Mouse (Mus musculus) left cerebral cortex, adult 2 months (tissue): Measurements from ENCODE around the gene Rbm19. TPM values are rescaled to one million over a fixed set of nuclear protein-coding genes. Genes with fewer than 3 reads are reported as not detected.

Experiments
- DNase-seq, 2 experiments: peaks; one replicate each; pipeline ENCODE4 v3.0.0; 2021 to 2022; ENCODE audit warnings: low spot score in 2 of 2, mixed read lengths in 1 of 2; ENCODE audit errors: extremely low spot score in 1 of 2
- H3K27ac ChIP-seq: fragments of 200-600 bp; 2 replicates; pipeline ENCODE4 v1.8.1; 2022
- H3K4me3 ChIP-seq: fragments of 200-600 bp; 2 replicates; pipeline ENCODE4 v1.8.1; 2022
- CTCF ChIP-seq: fragments of 200-600 bp; IDR thresholded peaks from 2 replicates; pipeline ENCODE4 v1.8.1; 2022; ENCODE audit warnings: antibody characterized with exemption, mild to moderate bottlenecking, moderate library complexity
- intact Hi-C: fragments of 180-260 bp; cut with DNase I; formaldehyde crosslinking; loops from one replicate; pipeline ENCODE4 v1.15.1; 2025
- total RNA-seq, 2 experiments: library from RNA; stranded (reverse); gene quantifications; 2 replicates each; pipeline ENCODE4 v1.2.3; 2021

The Rbm19 gene
- total RNA-seq, 2 experiments from 2014 or later = 19.7 to 21.9 TPM

GRCm38 (mm10) chr5:120171865-120172728 is 55.8 kb downstream of the Rbm19 start:
- no peak for TF ChIP-seq CTCF
- no peak overlapping the region for H3K4me3 ChIP-seq
- DNase-seq = no peak
- H3K27ac ChIP-seq = no peak overlapping the region
- intact Hi-C loops = no loop called here

- TF ChIP-seq CTCF = no peak
- Histone ChIP-seq H3K4me3 (no peak overlapping the region), H3K27ac (no peak overlapping the region)
- intact Hi-C loops = no loop called here
- no peak for DNase-seq
Observed at GRCm38 (mm10) chr5:120172729-120173101, 56.5 kb downstream of the Rbm19 start.

- TF ChIP-seq CTCF = peak; percentile 35
- Histone ChIP-seq H3K27ac (no peak overlapping the region), H3K4me3 (no peak overlapping the region)
- no peak for DNase-seq
- intact Hi-C loops = no loop called here
Observed at GRCm38 (mm10) chr5:120174317-120174716, 58.1 kb downstream of the Rbm19 start.

DNA sequence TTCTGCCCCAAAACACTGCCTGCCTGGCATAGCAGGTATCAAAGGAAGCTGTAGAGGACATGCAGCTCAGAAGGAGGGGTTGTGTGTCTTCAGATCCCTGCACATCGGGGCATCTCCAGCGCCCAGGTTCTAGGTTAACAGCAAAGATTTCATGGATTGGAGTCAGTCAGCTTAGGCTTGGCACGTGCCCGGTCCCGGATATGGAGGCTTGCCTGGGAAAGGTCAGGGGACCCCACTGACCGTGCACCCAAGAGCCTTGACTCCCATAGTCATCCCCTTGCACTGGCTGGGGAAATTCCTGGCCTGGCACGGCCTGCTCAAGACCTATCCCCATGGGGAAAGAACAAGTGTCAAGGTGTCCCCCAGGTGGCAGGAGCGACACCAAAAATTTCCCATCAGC is 59.0 kb downstream of the Rbm19 start:
- H3K4me3 ChIP-seq = no peak overlapping the region
- no peak for TF ChIP-seq CTCF
- DNase-seq = no peak
- intact Hi-C loops = no loop called here
- H3K27ac ChIP-seq = no peak overlapping the region

- Histone ChIP-seq H3K4me3 (no peak overlapping the region), H3K27ac (no peak overlapping the region)
- no peak for TF ChIP-seq CTCF
- intact Hi-C loops = no loop called here
- no peak for DNase-seq
Observed at GRCm38 (mm10) chr5:120176246-120177065, 60.2 kb downstream of the Rbm19 start.

DNA sequence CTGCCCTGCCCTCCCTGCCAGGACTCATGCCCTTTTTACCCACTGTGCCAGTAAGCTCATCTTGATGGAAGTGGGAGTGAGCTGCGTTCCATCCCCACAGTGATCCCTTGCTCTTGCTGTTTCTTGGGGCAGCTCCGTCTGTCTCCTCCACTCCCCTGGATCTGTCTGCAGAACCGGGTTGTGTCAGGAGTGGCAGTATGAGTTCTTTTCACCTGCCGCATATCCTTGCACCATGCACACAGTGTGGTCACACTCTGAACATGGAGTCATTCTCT is 60.7 kb downstream of the Rbm19 start:
- Histone ChIP-seq H3K27ac (no peak overlapping the region), H3K4me3 (no peak overlapping the region)
- no peak for DNase-seq
- TF ChIP-seq CTCF = no peak
- intact Hi-C loops = no loop called here

GRCm38 (mm10) chr5:120180102-120180501 is 63.8 kb downstream of the Rbm19 start:
- no peak for DNase-seq
- intact Hi-C loops = no loop called here
- TF ChIP-seq CTCF = no peak
- Histone ChIP-seq H3K27ac (no peak overlapping the region), H3K4me3 (no peak overlapping the region)

- no peak overlapping the region for H3K27ac ChIP-seq
- H3K4me3 ChIP-seq = no peak overlapping the region
- no peak for DNase-seq
- intact Hi-C loops = no loop called here
- TF ChIP-seq CTCF = no peak
Observed at GRCm38 (mm10) chr5:120181384-120181783, 65.1 kb downstream of the Rbm19 start.

GRCm38 (mm10) chr5:120183321-120183720 is 67.1 kb downstream of the Rbm19 start:
- no peak for TF ChIP-seq CTCF
- no peak for DNase-seq
- Histone ChIP-seq H3K4me3 (no peak overlapping the region), H3K27ac (peak overlapping the region; percentile 65)
- intact Hi-C loops = no loop called here

- H3K27ac ChIP-seq = peak overlapping the region; percentile 65
- H3K4me3 ChIP-seq = no peak overlapping the region
- TF ChIP-seq CTCF = no peak
- no peak for DNase-seq
- intact Hi-C loops = no loop called here
Observed at GRCm38 (mm10) chr5:120183790-120184189, 67.5 kb downstream of the Rbm19 start.

DNA sequence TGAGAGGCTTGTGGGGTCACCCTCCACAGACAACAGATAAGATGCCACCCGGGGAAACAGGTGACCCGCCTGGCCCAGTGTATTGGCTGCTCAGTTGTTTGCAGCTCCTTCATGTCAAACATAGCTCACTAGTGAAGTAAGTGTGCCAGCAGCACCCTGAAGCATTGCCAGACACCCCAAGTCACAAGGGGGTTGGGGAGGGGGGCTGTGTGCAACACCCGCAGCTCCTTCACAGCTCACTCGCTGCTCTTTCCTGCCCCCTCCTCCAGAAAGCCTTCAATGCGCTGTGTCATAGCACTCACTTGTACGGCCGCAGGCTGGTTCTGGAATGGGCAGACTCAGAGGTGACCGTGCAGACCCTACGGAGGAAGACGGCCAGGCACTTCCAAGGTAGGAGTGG is 69.7 kb downstream of the Rbm19 start:
- no peak overlapping the region for H3K4me3 ChIP-seq
- intact Hi-C loops = no loop called here
- no peak for DNase-seq
- TF ChIP-seq CTCF = no peak
- H3K27ac ChIP-seq = no peak overlapping the region

- Histone ChIP-seq H3K27ac (no peak overlapping the region), H3K4me3 (no peak overlapping the region)
- TF ChIP-seq CTCF = no peak
- DNase-seq = no peak
- intact Hi-C loops = no loop called here
Observed at GRCm38 (mm10) chr5:120188541-120188940, 72.3 kb downstream of the Rbm19 start.
